Mouse (Mus musculus) G1E (cell line): ENCODE results near the gene Zp1. TPM values are rescaled to one million over a fixed set of nuclear protein-coding genes. Genes with fewer than 3 reads are reported as not detected.

ENCODE experiments used
- ATAC-seq: 2 replicates; pipeline ENCODE4 v1.8.0; 2016; ENCODE audit warnings: mild to moderate bottlenecking; ENCODE audit not compliant: insufficient number of reproducible peaks, poor library complexity, low FRiP score, severe bottlenecking; ENCODE audit errors: extremely low read depth
- DNase-seq: peaks from one replicate; pipeline ENCODE4 v3.0.0; 2012; ENCODE audit warnings: low spot score
- H3K27me3 ChIP-seq: 2 replicates; pipeline ENCODE4 v1.6.1; 2012; ENCODE audit warnings: mild to moderate bottlenecking, low read length, inconsistent platforms; ENCODE audit not compliant: insufficient read depth
- H3K36me3 ChIP-seq: replicated peaks from 2 replicates; pipeline ENCODE3; 2012; ENCODE audit warnings: mild to moderate bottlenecking, inconsistent platforms
- H3K4me1 ChIP-seq: 2 replicates; pipeline ENCODE4 v1.6.1; 2012; ENCODE audit warnings: low read depth, low read length, inconsistent platforms, mixed read lengths; ENCODE audit not compliant: insufficient read depth
- H3K4me3 ChIP-seq: 2 replicates; pipeline ENCODE4 v1.5.1; 2012; ENCODE audit warnings: low read depth, mild to moderate bottlenecking, inconsistent platforms, low read length, moderate library complexity, mixed read lengths
- H3K9me3 ChIP-seq: replicated peaks from 2 replicates; pipeline ENCODE4 v1.6.1; 2012; ENCODE audit warnings: inconsistent platforms
- CTCF ChIP-seq: IDR thresholded peaks from 2 replicates; pipeline ENCODE4 v1.5.1; 2012; ENCODE audit warnings: low read depth, low read length, inconsistent platforms, mixed read lengths
- GATA1 ChIP-seq: IDR thresholded peaks from 2 replicates; pipeline ENCODE4 v1.6.1; 2012; ENCODE audit warnings: borderline replicate concordance, low read length, inconsistent platforms, mixed read lengths
- GATA2 ChIP-seq: IDR thresholded peaks from 2 replicates; pipeline ENCODE4 v1.6.1; 2012; ENCODE audit warnings: low read depth, low read length, inconsistent platforms, borderline replicate concordance
- POLR2AphosphoS5 ChIP-seq: IDR thresholded peaks from 2 replicates; pipeline ENCODE4 v1.6.1; 2012; ENCODE audit warnings: low read depth, low read length, inconsistent platforms; ENCODE audit not compliant: insufficient replicate concordance
- TAL1 ChIP-seq: conservative IDR thresholded peaks from 2 replicates; pipeline ENCODE4 v1.6.1; 2012; ENCODE audit warnings: low read depth, low read length, inconsistent platforms, mixed read lengths
- polyA plus RNA-seq: library from polyadenylated mRNA; stranded (reverse); fragments of >175 nt; gene quantifications from 2 replicates; pipeline ENCODE4 v1.2.3, GENCODE M21; 2012
- total RNA-seq, 2 experiments: library from RNA; stranded (forward) in 1 of 2; stranded (reverse) in 1 of 2; fragments of 200-1000 nt in 1 of 2; fragments of >200 nt in 1 of 2; fragmentation: Nextera tagmentation in 1 of 2; gene quantifications; 2 replicates each; pipeline ENCODE4 v1.2.3; 2014 to 2017

Zp1 gene
- total and polyA plus RNA-seq, 3 experiments, result not detected

- peaks cover 58% of the 10 kb centered on the region for H3K27me3 ChIP-seq
- DNase-seq, result no peak
- H3K4me1 ChIP-seq, result peaks cover 11% of the 10 kb centered on the region; the same call in 1 of the 2 replicates
- H3K9me3 ChIP-seq, result no peaks in the 10 kb centered on the region
- H3K36me3 ChIP-seq, result no peaks in the 10 kb centered on the region
- TF ChIP-seq GATA2, result no peak
- no peak for TF ChIP-seq TAL1
- no peak for TF ChIP-seq POLR2AphosphoS5
- TF ChIP-seq GATA1, result no peak
- TF ChIP-seq CTCF, result no peak
- no peak overlapping the region for H3K4me3 ChIP-seq
- ATAC-seq, result no peak
These were observed 3.9 kb downstream of the Zp1 start for GRCm38 (mm10) chr19:10916506-10916905.

- no peak for ATAC-seq
- H3K4me1 ChIP-seq, result peaks cover 11% of the 10 kb centered on the region; the same call in 1 of the 2 replicates
- H3K36me3 ChIP-seq, result no peaks in the 10 kb centered on the region
- H3K27me3 ChIP-seq, result peaks cover 49% of the 10 kb centered on the region
- no peak overlapping the region for H3K4me3 ChIP-seq
- H3K9me3 ChIP-seq, result no peaks in the 10 kb centered on the region
- DNase-seq, result no peak
- TF ChIP-seq CTCF, result no peak
- TF ChIP-seq POLR2AphosphoS5, result no peak
- no peak for TF ChIP-seq GATA1
- no peak for TF ChIP-seq TAL1
- TF ChIP-seq GATA2, result no peak
These were observed 5.6 kb downstream of the Zp1 start for GRCm38 (mm10) chr19:10914870-10915269.

- TF ChIP-seq TAL1 (no peak), GATA1 (no peak)
- Histone ChIP-seq H3K9me3 (no peaks in the 10 kb centered on the region), H3K4me3 (no peak overlapping the region), H3K27me3 (peaks cover 49% of the 10 kb centered on the region), H3K4me1 (peaks cover 11% of the 10 kb centered on the region; the same call in 1 of the 2 replicates), H3K36me3 (peaks cover 4% of the 10 kb centered on the region)
- ATAC-seq (no peak), DNase-seq (no peak)
These were observed 6.1 kb downstream of the Zp1 start for GRCm38 (mm10) chr19:10914291-10914690.

- ATAC-seq (no peak), DNase-seq (no peak)
- H3K27me3 ChIP-seq, result peaks cover 4% of the 10 kb centered on the region; the same call in 1 of the 2 replicates
- peaks cover 9% of the 10 kb centered on the region for H3K4me1 ChIP-seq
- H3K9me3 ChIP-seq, result no peaks in the 10 kb centered on the region
- no peak overlapping the region for H3K4me3 ChIP-seq
- TF ChIP-seq POLR2AphosphoS5 (no peak), TAL1 (no peak), CTCF (no peak), GATA2 (no peak), GATA1 (no peak)
- peaks cover 53% of the 10 kb centered on the region for H3K36me3 ChIP-seq
These were observed 11.2 kb downstream of the Zp1 start for GRCm38 (mm10) chr19:10909087-10909721.

- TF ChIP-seq POLR2AphosphoS5 (no peak), TAL1 (no peak), CTCF (peak; percentile 87), GATA1 (no peak)
- Histone ChIP-seq H3K36me3 (peaks cover 66% of the 10 kb centered on the region), H3K27me3 (no peaks in the 10 kb centered on the region), H3K4me3 (no peak overlapping the region), H3K9me3 (no peaks in the 10 kb centered on the region), H3K4me1 (peaks cover 15% of the 10 kb centered on the region)
- DNase-seq, result peak; percentile 11
- ATAC-seq, result no peak
These were observed 12.5 kb downstream of the Zp1 start for GRCm38 (mm10) chr19:10907891-10908290.

GRCm38 (mm10) chr19:10905728-10906000 lies 14.8 kb downstream of the Zp1 start:
- DNase-seq (no peak), ATAC-seq (no peak)
- Histone ChIP-seq H3K9me3 (no peaks in the 10 kb centered on the region), H3K4me3 (no peak overlapping the region), H3K4me1 (peaks cover 23% of the 10 kb centered on the region), H3K27me3 (no peaks in the 10 kb centered on the region), H3K36me3 (peaks cover 88% of the 10 kb centered on the region)
- no peak for TF ChIP-seq TAL1
- TF ChIP-seq POLR2AphosphoS5, result no peak
- TF ChIP-seq GATA2, result no peak
- TF ChIP-seq GATA1, result no peak
- no peak for TF ChIP-seq CTCF
